Mouse (Mus musculus): Measurements from ENCODE around the gene Chka. TPM values are rescaled to one million over a fixed set of nuclear protein-coding genes. Genes with fewer than 3 reads are reported as not detected.

Chka gene
- polyA plus RNA-seq, 1 experiment from 2014 or later: 24.9 TPM

DNA sequence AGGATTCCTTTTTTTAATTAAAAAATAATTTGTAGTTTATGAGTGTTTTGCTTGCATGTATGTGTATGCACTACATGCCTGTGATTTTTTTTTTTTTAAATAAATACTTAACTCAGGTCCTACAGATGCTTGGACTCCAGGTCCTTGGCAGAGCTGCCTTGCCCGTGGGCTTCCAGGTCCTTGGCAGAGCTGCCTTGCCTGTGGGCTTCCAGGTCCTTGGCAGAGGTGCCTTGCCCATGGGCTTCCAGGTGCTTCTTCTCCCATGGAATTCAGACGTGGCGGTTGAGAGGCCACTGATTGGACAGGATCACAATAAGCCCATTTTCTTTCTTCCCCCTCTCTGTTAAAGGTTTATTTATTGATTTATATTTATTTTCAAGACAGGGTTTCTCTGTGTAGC is 5.6 kb downstream of the Chka start:
- H3K4me1 ChIP-seq (replicated peaks): peaks cover 25% of the 10 kb centered on the region
- no peak overlapping the region for H3K27ac ChIP-seq
- H3K4me2 ChIP-seq: no peak overlapping the region
- no peak for ATAC-seq (replicated peaks; ENCODE audit: insufficient number of reproducible peaks, insufficient read depth, low FRiP score, low read depth)
- no peaks in the 10 kb centered on the region for H3K9me3 ChIP-seq (replicated peaks)
- no peak overlapping the region for H3K9ac ChIP-seq
- H3K27me3 ChIP-seq: no peaks in the 10 kb centered on the region
- no peaks in the 10 kb centered on the region for H3K36me3 ChIP-seq
- H3K4me3 ChIP-seq: no peak overlapping the region
- WGBS: 78% methylated on average over 3 of the region's 3 CpGs

- WGBS: 55% methylated on average over 2 of the region's 2 CpGs
- Histone ChIP-seq H3K36me3 (peaks cover 7% of the 10 kb centered on the region), H3K27ac (no peak overlapping the region), H3K9me3 (replicated peaks) (no peaks in the 10 kb centered on the region), H3K27me3 (no peaks in the 10 kb centered on the region), H3K4me1 (replicated peaks) (0 out of 2 replicates have a peak, but pooled peaks cover 4% of the 10 kb centered on the region), H3K9ac (no peak overlapping the region), H3K4me3 (no peak overlapping the region), H3K4me2 (no peak overlapping the region)
- no peak for ATAC-seq (replicated peaks; ENCODE audit: insufficient number of reproducible peaks, insufficient read depth, low FRiP score, low read depth)
These were observed 11.1 kb downstream of the Chka start for GRCm38 (mm10) chr19:3862713-3863112.

DNA sequence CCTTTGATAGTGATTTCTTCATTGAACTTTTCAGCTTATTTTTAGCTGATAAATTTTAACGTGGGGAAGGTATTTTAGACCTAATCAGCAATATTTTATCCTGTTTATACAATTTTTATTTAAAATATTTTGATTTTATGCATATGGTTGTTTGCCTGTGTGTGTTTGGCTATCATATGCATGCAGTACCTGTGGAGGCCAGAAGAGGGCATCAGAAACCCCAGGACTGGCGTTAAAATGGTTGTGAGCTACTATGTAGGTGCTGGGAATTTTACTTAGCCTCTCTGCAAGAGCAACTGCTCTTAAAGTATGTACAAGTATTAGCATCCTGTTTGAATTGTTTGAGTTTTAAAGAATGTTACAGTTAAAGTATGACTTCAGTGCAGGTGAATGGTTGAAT is 13.4 kb downstream of the Chka start:
- Histone ChIP-seq H3K27me3 (no peaks in the 10 kb centered on the region), H3K9ac (no peak overlapping the region), H3K9me3 (replicated peaks) (no peaks in the 10 kb centered on the region), H3K4me3 (no peak overlapping the region), H3K27ac (no peak overlapping the region), H3K4me2 (no peak overlapping the region), H3K36me3 (peaks cover 7% of the 10 kb centered on the region), H3K4me1 (replicated peaks) (peaks cover 9% of the 10 kb centered on the region)
- WGBS: 85% methylated on average over 2 of the region's 2 CpGs
- no peak for ATAC-seq (replicated peaks; ENCODE audit: insufficient number of reproducible peaks, insufficient read depth, low FRiP score, low read depth)

DNA sequence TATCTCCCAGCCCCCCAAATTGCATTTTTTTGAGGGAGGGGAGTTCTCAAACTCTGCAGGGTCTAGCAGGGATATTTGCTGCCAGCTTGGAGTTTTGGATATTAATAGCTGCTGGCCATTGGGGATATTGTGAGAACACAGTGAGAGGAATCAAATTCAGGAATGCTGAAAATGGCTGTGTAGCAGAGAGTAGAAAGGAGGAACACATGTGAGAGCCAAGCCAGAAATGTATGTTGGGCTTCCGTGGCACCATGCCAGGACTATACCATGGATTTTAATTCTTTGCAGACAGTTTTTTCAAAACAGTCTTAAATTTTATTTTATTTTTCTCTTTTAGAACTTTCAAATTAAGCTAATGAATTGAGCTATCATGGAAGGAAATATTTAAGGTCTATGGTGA is 16.7 kb downstream of the Chka start:
- WGBS: 64% methylated on average over 1 of the region's 1 CpGs

DNA sequence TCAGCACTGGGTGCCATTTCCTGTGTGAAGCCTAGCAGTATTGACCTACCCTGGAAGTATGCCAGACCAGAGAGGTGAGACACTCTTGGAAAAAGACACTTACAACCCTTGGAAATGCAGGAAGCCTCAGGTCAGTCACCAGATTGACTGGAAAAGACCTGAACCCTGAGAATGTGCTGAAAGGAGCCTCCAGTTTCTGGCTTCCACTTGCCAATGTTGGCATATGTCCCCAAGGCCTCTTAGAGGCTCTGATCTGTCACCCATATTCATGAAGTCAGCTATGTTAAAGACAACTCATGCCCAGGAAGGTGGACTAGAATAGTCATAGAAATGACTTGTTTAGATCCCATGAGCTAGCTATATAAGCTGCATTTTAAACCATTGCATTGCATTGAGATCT is 19.9 kb downstream of the Chka start:
- no peak for ATAC-seq (replicated peaks; ENCODE audit: insufficient number of reproducible peaks, insufficient read depth, low FRiP score, low read depth)
- no peak overlapping the region for H3K4me2 ChIP-seq
- H3K4me1 ChIP-seq (replicated peaks): peaks cover 9% of the 10 kb centered on the region
- no peak overlapping the region for H3K27ac ChIP-seq
- H3K27me3 ChIP-seq: no peaks in the 10 kb centered on the region
- H3K4me3 ChIP-seq: no peak overlapping the region
- no peak overlapping the region for H3K9ac ChIP-seq
- no peaks in the 10 kb centered on the region for H3K9me3 ChIP-seq (replicated peaks)
- no peaks in the 10 kb centered on the region for H3K36me3 ChIP-seq

More for the DNA sequence above, 16.7 kb downstream of the Chka start:
- Histone ChIP-seq H3K27ac (no peak overlapping the region), H3K4me2 (no peak overlapping the region), H3K9ac (no peak overlapping the region), H3K4me3 (no peak overlapping the region), H3K9me3 (replicated peaks) (no peaks in the 10 kb centered on the region), H3K4me1 (replicated peaks) (peaks cover 9% of the 10 kb centered on the region), H3K27me3 (no peaks in the 10 kb centered on the region), H3K36me3 (peaks cover 7% of the 10 kb centered on the region)
- ATAC-seq (replicated peaks; ENCODE audit: insufficient number of reproducible peaks, insufficient read depth, low FRiP score, low read depth): no peak

GRCm38 (mm10) chr19:3872373-3872772 is 20.8 kb downstream of the Chka start:
- Histone ChIP-seq H3K27me3 (no peaks in the 10 kb centered on the region), H3K27ac (no peak overlapping the region), H3K36me3 (no peaks in the 10 kb centered on the region), H3K9me3 (replicated peaks) (no peaks in the 10 kb centered on the region), H3K4me2 (no peak overlapping the region), H3K4me3 (no peak overlapping the region), H3K4me1 (replicated peaks) (peaks cover 9% of the 10 kb centered on the region), H3K9ac (no peak overlapping the region)
- WGBS: 41% methylated on average over 4 of the region's 4 CpGs
- no peak for ATAC-seq (replicated peaks; ENCODE audit: insufficient number of reproducible peaks, insufficient read depth, low FRiP score, low read depth)

DNA sequence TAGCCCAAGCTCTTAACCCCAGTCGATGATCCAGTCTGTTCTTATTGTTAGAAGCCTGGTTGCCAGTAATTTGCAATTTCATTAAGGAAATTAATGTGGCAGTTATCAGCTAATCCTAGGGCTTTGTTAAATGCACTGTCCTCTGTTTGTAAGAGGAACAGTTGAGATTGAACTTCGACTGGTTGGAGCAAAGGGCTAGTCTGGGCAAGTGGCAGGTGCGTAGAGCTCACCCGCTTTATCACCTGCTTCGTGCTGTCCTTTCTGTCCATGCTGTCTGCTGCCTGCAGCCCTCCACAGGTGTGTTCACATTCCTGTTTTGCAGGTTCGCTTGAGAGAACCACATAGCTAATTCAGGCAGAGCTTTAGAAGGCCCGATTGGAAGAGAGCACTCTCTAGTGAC is 23.5 kb downstream of the Chka start:
- no peak overlapping the region for H3K27ac ChIP-seq
- H3K36me3 ChIP-seq: no peaks in the 10 kb centered on the region
- H3K4me3 ChIP-seq: no peak overlapping the region
- no peaks in the 10 kb centered on the region for H3K9me3 ChIP-seq (replicated peaks)
- no peak for ATAC-seq (replicated peaks; ENCODE audit: insufficient number of reproducible peaks, insufficient read depth, low FRiP score, low read depth)
- H3K4me2 ChIP-seq: no peak overlapping the region
- WGBS: 84% methylated on average over 7 of the region's 7 CpGs
- H3K9ac ChIP-seq: no peak overlapping the region
- no peaks in the 10 kb centered on the region for H3K27me3 ChIP-seq
- H3K4me1 ChIP-seq (replicated peaks): peaks cover 6% of the 10 kb centered on the region; the same call in 1 of the 2 replicates

DNA sequence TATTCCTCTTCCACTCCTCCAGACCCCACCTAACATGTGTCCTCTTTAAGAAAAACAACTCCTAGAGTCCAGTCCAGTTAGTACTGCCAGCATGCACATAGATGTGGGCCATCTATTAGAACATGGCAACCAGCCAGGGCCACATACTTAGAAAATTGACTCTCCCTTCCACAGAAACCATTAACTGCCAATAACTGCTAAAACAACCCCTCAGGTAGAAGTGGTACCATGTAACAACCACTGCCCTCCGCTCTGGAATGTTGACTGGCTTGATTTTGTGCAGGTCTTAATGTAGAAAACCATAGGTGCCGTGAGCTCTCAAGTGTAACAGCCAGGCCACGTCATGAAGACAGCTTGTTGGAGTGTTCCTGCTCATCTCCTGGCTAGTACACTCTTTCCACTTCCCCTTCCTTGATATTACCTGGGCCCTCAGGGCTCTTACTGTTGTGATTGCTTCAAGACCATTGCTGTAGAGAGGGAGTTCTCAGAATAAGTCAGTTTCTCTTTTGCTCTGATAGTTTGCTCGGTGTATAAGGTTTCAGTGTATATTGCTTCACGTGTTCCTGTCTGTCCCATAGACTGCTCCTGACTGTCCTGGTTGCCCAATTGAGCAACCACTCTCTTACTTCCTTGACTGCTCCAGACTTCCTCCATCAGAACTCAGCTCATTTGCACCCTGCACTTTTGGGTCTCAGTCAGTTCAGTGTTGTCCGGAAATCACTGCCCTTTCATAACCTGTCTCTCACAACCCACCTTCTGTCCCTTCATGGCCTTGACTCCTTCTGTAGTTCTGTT is 28.7 kb downstream of the Chka start:
- no peaks in the 10 kb centered on the region for H3K27me3 ChIP-seq
- no peaks in the 10 kb centered on the region for H3K9me3 ChIP-seq (replicated peaks)
- WGBS: 87% methylated on average over 6 of the region's 6 CpGs
- no peak overlapping the region for H3K9ac ChIP-seq
- peaks cover 13% of the 10 kb centered on the region for H3K4me1 ChIP-seq (replicated peaks)
- H3K4me3 ChIP-seq: no peak overlapping the region
- H3K27ac ChIP-seq: no peak overlapping the region; the same call in 1 of the 2 replicates
- H3K36me3 ChIP-seq: no peaks in the 10 kb centered on the region
- ATAC-seq (replicated peaks; ENCODE audit: insufficient number of reproducible peaks, insufficient read depth, low FRiP score, low read depth): no peak
- no peak overlapping the region for H3K4me2 ChIP-seq

DNA sequence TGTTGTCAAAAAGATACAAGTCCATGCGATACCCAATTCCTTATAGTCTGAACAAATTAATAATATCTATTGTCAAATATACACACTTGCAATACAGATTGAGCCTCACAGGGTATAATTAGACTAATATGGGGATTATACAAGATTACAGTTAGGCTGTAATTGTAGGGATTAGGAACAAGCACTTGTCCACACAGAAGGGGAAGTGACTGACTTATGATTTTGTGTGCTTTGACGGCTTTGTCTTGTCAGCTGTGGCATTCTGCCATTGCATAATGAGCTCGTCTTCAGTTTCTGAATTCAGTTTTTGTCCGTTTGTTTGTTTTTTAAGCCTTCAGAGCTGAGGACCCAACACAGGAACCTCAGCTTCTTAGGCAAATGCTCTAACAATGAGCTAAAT is 30.6 kb downstream of the Chka start:
- 76% methylated on average over 4 of the region's 4 CpGs for WGBS
- no peak overlapping the region for H3K27ac ChIP-seq
- ATAC-seq (replicated peaks; ENCODE audit: insufficient number of reproducible peaks, insufficient read depth, low FRiP score, low read depth): no peak

GRCm38 (mm10) chr19:3884325-3884990 is 32.9 kb downstream of the Chka start:
- H3K4me3 ChIP-seq: no peak overlapping the region
- WGBS: 25% methylated on average over 6 of the region's 6 CpGs
- no peak for ATAC-seq (replicated peaks; ENCODE audit: insufficient number of reproducible peaks, insufficient read depth, low FRiP score, low read depth)
- H3K36me3 ChIP-seq: peaks cover 15% of the 10 kb centered on the region; the same call in 1 of the 2 replicates
- no peak overlapping the region for H3K9ac ChIP-seq
- H3K4me2 ChIP-seq: no peak overlapping the region
- H3K27me3 ChIP-seq: no peaks in the 10 kb centered on the region
- H3K27ac ChIP-seq: peak overlapping the region; percentile 20; the same call in 1 of the 2 replicates
- H3K9me3 ChIP-seq (replicated peaks): no peaks in the 10 kb centered on the region
- H3K4me1 ChIP-seq (replicated peaks): peaks cover 13% of the 10 kb centered on the region

More for the DNA sequence above, 30.6 kb downstream of the Chka start:
- H3K9ac ChIP-seq: no peak overlapping the region
- no peak overlapping the region for H3K4me2 ChIP-seq
- H3K9me3 ChIP-seq (replicated peaks): no peaks in the 10 kb centered on the region
- H3K36me3 ChIP-seq: 0 out of 2 replicates have a peak, but pooled peaks cover 9% of the 10 kb centered on the region
- peaks cover 13% of the 10 kb centered on the region for H3K4me1 ChIP-seq (replicated peaks)
- H3K27me3 ChIP-seq: no peaks in the 10 kb centered on the region
- no peak overlapping the region for H3K4me3 ChIP-seq

GRCm38 (mm10) chr19:3889096-3889495 is 37.5 kb downstream of the Chka start:
- Histone ChIP-seq H3K27me3 (no peaks in the 10 kb centered on the region), H3K27ac (no peak overlapping the region), H3K4me3 (no peak overlapping the region), H3K36me3 (peaks cover 49% of the 10 kb centered on the region), H3K4me2 (no peak overlapping the region), H3K9ac (no peak overlapping the region), H3K9me3 (replicated peaks) (no peaks in the 10 kb centered on the region), H3K4me1 (replicated peaks) (peaks cover 24% of the 10 kb centered on the region)
- no peak for ATAC-seq (replicated peaks; ENCODE audit: insufficient number of reproducible peaks, insufficient read depth, low FRiP score, low read depth)
- WGBS: 91% methylated on average over 5 of the region's 5 CpGs

Data from heart, embryonic 15.5 days (tissue).